24 mouse cellular contexts compared by ENCODE assay signal in the genomic region with DNA sequence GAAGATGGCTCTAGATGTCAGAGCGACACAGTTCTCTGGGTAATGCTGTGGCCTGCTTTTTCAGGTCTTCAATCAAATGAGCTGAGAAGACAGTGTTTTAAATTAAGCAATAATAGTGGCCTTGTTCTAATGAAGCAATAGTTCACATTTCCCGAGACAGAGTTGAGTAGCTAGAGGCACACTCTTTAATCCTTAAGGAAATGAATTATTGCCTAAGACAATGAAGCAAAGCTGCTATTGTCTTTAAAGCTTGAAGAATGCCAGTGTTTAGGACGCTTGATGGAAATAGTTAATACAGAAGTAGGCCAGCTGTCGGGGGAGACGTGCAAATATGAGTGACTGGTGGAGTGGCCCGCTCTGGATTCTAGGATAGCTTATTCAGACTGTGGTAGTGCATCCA.
DNase-seq lines count a peak whose midpoint lies in the region; ATAC-seq and TF ChIP-seq lines count a peak whose summit lies in the region.
"Had no signal": no experiment of that assay in that cellular context is flagged by ENCODE, and none has a peak within 500 bp of the region (broad histone marks: within the 10 kb centered on the region; RNA-seq: fewer than 3 reads in every experiment).

No protein-coding gene starts in this region.

- DNase-seq in layer of hippocampus, adult 2 months (ENCODE audit: low spot score in 2 of 2), result no peak
- DNase-seq in layer of hippocampus, postnatal 14 days (ENCODE audit: low spot score in 2 of 2), result no peak
- DNase-seq in adipocyte (ENCODE audit: low spot score), result peak; percentile 71
- peak; percentile 29 for DNase-seq in retina, embryonic 14.5 days (ENCODE audit: low spot score)
- no peak for DNase-seq in stomach, postnatal 0 days (ENCODE audit: low spot score)
- DNase-seq in cerebellum, adult 11 months, result no peak
- no peak for DNase-seq in adrenal gland, postnatal 4 days (ENCODE audit: low spot score in 2 of 2)
- DNase-seq: adrenal gland, adult 8-10 months; adrenal gland, postnatal 25 days; cerebellum, adult 11-12 months; cerebellum, adult 8-10 months; cerebellum, postnatal 10 days; cerebellum, postnatal 36 days; embryo, embryonic 11 days; gastrocnemius, postnatal 10 days; heart, adult 2 months; heart, postnatal 14 days had no signal

- no peak overlapping the region for H3K4me3 ChIP-seq in layer of hippocampus, adult 2 months
- no peak overlapping the region for H3K4me3 ChIP-seq in brown adipose tissue, adult 24 weeks (ENCODE audit: insufficient read depth, low read depth, low read length)
- no peak overlapping the region for H3K4me3 ChIP-seq in stomach, postnatal 0 days (ENCODE audit: low read depth, low read length)
- H3K4me3 ChIP-seq: forebrain, embryonic 12.5 days; heart, adult 2 months; heart, embryonic 10.5 days; heart, embryonic 13.5 days; hindbrain, embryonic 12.5 days; hindbrain, embryonic 15.5 days had no signal

- no peaks in the 10 kb centered on the region for H3K36me3 ChIP-seq in stomach, postnatal 0 days (ENCODE audit: control insufficient read depth, insufficient read depth, low read length)
- H3K36me3 ChIP-seq: forebrain, embryonic 12.5 days; hindbrain, embryonic 12.5 days; hindbrain, embryonic 15.5 days had no signal

- H3K4me2 ChIP-seq in stomach, postnatal 0 days (replicated peaks; ENCODE audit: low read depth), result no peak overlapping the region
- H3K4me2 ChIP-seq: forebrain, embryonic 12.5 days; heart, embryonic 13.5 days; hindbrain, embryonic 12.5 days; hindbrain, embryonic 15.5 days had no signal

- 0 out of 2 replicates have a peak overlapping the region, but pooled peaks have one; percentile 23 for H3K27ac ChIP-seq in layer of hippocampus, adult 2 months
- H3K27ac ChIP-seq in brown adipose tissue, adult 24 weeks (replicated peaks; ENCODE audit: low read depth, low read length), result peak overlapping the region; percentile 61
- H3K27ac ChIP-seq in stomach, postnatal 0 days (replicated peaks), result no peak overlapping the region
- H3K27ac ChIP-seq: forebrain, embryonic 12.5 days; heart, embryonic 10.5 days; hindbrain, embryonic 12.5 days; hindbrain, embryonic 15.5 days had no signal

- H3K9ac ChIP-seq in stomach, postnatal 0 days (ENCODE audit: low read length), result no peak overlapping the region
- H3K9ac ChIP-seq: forebrain, embryonic 12.5 days; heart, embryonic 13.5 days; hindbrain, embryonic 12.5 days; hindbrain, embryonic 15.5 days had no signal

- 55% methylated on average over 6 of the region's 6 CpGs for whole genome bisulfite sequencing in stomach, postnatal 0 days

- TF ChIP-seq CTCF in layer of hippocampus, adult 2 months (conservative IDR thresholded peaks at IDR 0.05), result no peak
- TF ChIP-seq CTCF in stomach, postnatal 0 days (IDR thresholded peaks at IDR 0.05; ENCODE audit: low read depth), result no peak

- no peak for ATAC-seq in stomach, postnatal 0 days (ENCODE audit: low FRiP score, low TSS enrichment)
- ATAC-seq: forebrain, embryonic 16.5 days had no signal

- H3K4me1 ChIP-seq in brown adipose tissue, adult 24 weeks (ENCODE audit: control insufficient read depth, insufficient read depth, insufficient read length, low read length), result peaks cover 53% of the 10 kb centered on the region
- peaks cover 4% of the 10 kb centered on the region for H3K4me1 ChIP-seq in stomach, postnatal 0 days (replicated peaks; ENCODE audit: control insufficient read depth, insufficient read depth)

- no peaks in the 10 kb centered on the region for H3K9me3 ChIP-seq in stomach, postnatal 0 days (ENCODE audit: control insufficient read depth, low read length)
- H3K9me3 ChIP-seq: forebrain, embryonic 12.5 days; heart, embryonic 10.5 days; heart, embryonic 13.5 days; hindbrain, embryonic 12.5 days; hindbrain, embryonic 15.5 days had no signal

- no peak for TF ChIP-seq EP300 in stomach, postnatal 0 days (optimal IDR thresholded peaks at IDR 0.05)

- H3K27me3 ChIP-seq in stomach, postnatal 0 days (ENCODE audit: control insufficient read depth, insufficient read depth, low read length), result no peaks in the 10 kb centered on the region
- H3K27me3 ChIP-seq: heart, embryonic 13.5 days; hindbrain, embryonic 15.5 days had no signal

Comparison
In these comparisons a context has a peak if more than half of its experiments do, and no peak if none do; other contexts are left out.
1. DNase-seq: peak in adipocyte (single experiment) and retina, embryonic 14.5 days (single experiment); none in layer of hippocampus, adult 2 months (0 of 2), layer of hippocampus, postnatal 14 days (0 of 2), stomach, postnatal 0 days (single experiment), cerebellum, adult 11 months (single experiment) and adrenal gland, postnatal 4 days (0 of 2).